Mouse (Mus musculus) erythroblast, embryonic 14.5 days (primary cell): Measurements from ENCODE around the gene Cdsn.

ENCODE experiments used
- GATA1 ChIP-seq: IDR thresholded peaks from 2 replicates; pipeline ENCODE4 v1.6.1; 2012; ENCODE audit warnings: low read length, inconsistent platforms, mixed read lengths
- TAL1 ChIP-seq: IDR thresholded peaks from 3 replicates; pipeline ENCODE4 v1.6.1; 2012; ENCODE audit warnings: low read length, inconsistent platforms, mixed read lengths

DNA sequence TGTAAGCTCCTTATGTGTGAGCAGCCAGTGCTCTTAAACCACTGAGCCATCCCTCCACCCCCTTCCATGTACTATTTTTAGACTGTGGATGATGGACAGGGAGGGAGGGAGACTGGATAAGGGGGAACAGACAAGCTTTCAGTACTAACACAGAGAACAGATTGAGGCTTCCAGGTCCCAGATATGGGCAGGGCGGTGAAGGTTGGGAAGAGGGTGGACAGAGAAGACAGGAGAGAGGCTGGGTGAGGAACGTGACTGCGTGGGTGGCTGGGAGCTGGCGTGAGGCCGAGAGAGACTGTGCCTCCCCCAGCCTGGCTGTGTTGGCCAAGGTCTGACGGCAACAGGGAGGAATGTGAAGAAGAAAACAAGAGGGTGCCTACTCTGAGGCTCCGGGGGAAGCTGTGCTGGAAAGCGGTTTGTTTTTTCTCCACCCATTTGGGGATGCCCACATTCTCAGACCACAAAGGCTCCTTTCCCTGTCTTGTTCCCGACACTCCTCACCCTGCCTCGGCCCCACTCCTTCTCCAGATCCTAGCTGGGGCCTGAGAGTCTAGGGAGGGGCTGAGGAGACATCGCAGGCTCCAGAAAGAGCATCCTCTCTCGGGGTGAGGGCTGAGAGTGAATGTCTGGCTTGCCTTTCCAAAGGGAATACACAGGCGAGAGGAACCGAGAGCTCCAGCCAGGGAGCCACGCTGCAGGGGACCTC is 2.3 kb upstream of the Cdsn start:
- TF ChIP-seq GATA1 (no peak), TAL1 (no peak)
